In genomic region chr17:12205694-12206075, GRCm38 (mm10) we compare ENCODE assay signal across 9 mouse cellular contexts.
DNase-seq lines count a peak whose midpoint lies in the region; ATAC-seq and TF ChIP-seq lines count a peak whose summit lies in the region.
"Had no signal": no experiment of that assay in that cellular context is flagged by ENCODE, and none has a peak within 500 bp of the region (broad histone marks: within the 10 kb centered on the region; RNA-seq: fewer than 3 reads in every experiment).

No protein-coding gene starts in this region.

- 14% methylated on average over 4 of the region's 4 CpGs for WGBS in heart, embryonic 16.5 days
- 35% methylated on average over 4 of the region's 4 CpGs for WGBS in hindbrain, embryonic 14.5 days
- 10% methylated on average over 4 of the region's 4 CpGs for WGBS in spleen, adult 2 months

- intact Hi-C loops in gastrocnemius, postnatal 14 days (cut with DNase I; ENCODE audit: low total_unique reads), result loop anchor here (10.0 kb wide), 1 partner anchor 101 kb away; no protein-coding TSS in a partner anchor

- DNase-seq in heart, postnatal 4 days, result no peak
- DNase-seq in G1E (ENCODE audit: low spot score), result peak; percentile 60
- no peak for DNase-seq in hindbrain, embryonic 14.5 days (ENCODE audit: low spot score)
- DNase-seq in spleen, adult 2 months (ENCODE audit: low read depth in 1 of 2, low spot score in 2 of 2), result no peak
- no peak for DNase-seq in right cerebral cortex, postnatal 25 days
- DNase-seq in gastrocnemius, postnatal 14 days, result no peak
- DNase-seq in left cerebral cortex, adult 18-20 months (ENCODE audit: low spot score in 2 of 2), result no peak

- H3K9me3 ChIP-seq in heart, embryonic 16.5 days (replicated peaks; ENCODE audit: control insufficient read depth, low read length), result no peaks in the 10 kb centered on the region
- H3K9me3 ChIP-seq in G1E (replicated peaks), result no peaks in the 10 kb centered on the region
- H3K9me3 ChIP-seq in hindbrain, embryonic 14.5 days (ENCODE audit: control insufficient read depth, low read length), result no peaks in the 10 kb centered on the region
- H3K9me3 ChIP-seq: megakaryocyte, embryonic 14.5 days had no signal

- no peak overlapping the region; the same call in 1 of the 2 replicates for H3K4me2 ChIP-seq in heart, embryonic 16.5 days (ENCODE audit: low read depth, low read length)
- no peak overlapping the region for H3K4me2 ChIP-seq in hindbrain, embryonic 14.5 days (replicated peaks)

- no peaks in the 10 kb centered on the region for H3K36me3 ChIP-seq in heart, embryonic 16.5 days (ENCODE audit: control insufficient read depth, insufficient read depth)
- H3K36me3 ChIP-seq in G1E (replicated peaks), result peaks cover 48% of the 10 kb centered on the region
- H3K36me3 ChIP-seq in hindbrain, embryonic 14.5 days (replicated peaks; ENCODE audit: control insufficient read depth, insufficient read depth), result no peaks in the 10 kb centered on the region
- no peaks in the 10 kb centered on the region for H3K36me3 ChIP-seq in spleen, adult 2 months (ENCODE audit: control insufficient read depth, insufficient read depth, low read length)

- TF ChIP-seq CTCF in G1E (IDR thresholded peaks at IDR 0.05; ENCODE audit: low read depth, low read length), result no peak
- TF ChIP-seq CTCF in spleen, adult 2 months (IDR thresholded peaks at IDR 0.05; ENCODE audit: extremely low read depth, insufficient read depth, insufficient read length, insufficient replicate concordance), result no peak

- ATAC-seq in heart, embryonic 16.5 days (replicated peaks; ENCODE audit: extremely low read depth, insufficient read depth, low FRiP score), result peak; percentile 61
- ATAC-seq in G1E (ENCODE audit: extremely low read depth, insufficient number of reproducible peaks, low FRiP score, poor library complexity, severe bottlenecking), result peak; percentile 51
- ATAC-seq in hindbrain, embryonic 14.5 days (ENCODE audit: low FRiP score), result no peak

- H3K4me1 ChIP-seq in heart, embryonic 16.5 days (ENCODE audit: control insufficient read depth, insufficient read depth, low read length), result peaks cover 25% of the 10 kb centered on the region
- H3K4me1 ChIP-seq in G1E (ENCODE audit: insufficient read depth, low read depth, low read length), result peaks cover 99% of the 10 kb centered on the region
- H3K4me1 ChIP-seq in hindbrain, embryonic 14.5 days (replicated peaks; ENCODE audit: control insufficient read depth, insufficient read depth, low read length), result peaks cover 32% of the 10 kb centered on the region
- peaks cover 8% of the 10 kb centered on the region; the same call in 1 of the 2 replicates for H3K4me1 ChIP-seq in spleen, adult 2 months (ENCODE audit: control insufficient read depth, insufficient read depth, insufficient read length)

- no peaks in the 10 kb centered on the region for H3K27me3 ChIP-seq in heart, embryonic 16.5 days (ENCODE audit: control insufficient read depth, insufficient read depth, low read length)
- H3K27me3 ChIP-seq in G1E (ENCODE audit: insufficient read depth, low read length), result no peaks in the 10 kb centered on the region
- H3K27me3 ChIP-seq in hindbrain, embryonic 14.5 days (ENCODE audit: control insufficient read depth, insufficient read depth, low read length), result no peaks in the 10 kb centered on the region
- H3K27me3 ChIP-seq in spleen, adult 2 months (ENCODE audit: control insufficient read depth, insufficient read depth, low read length), result no peaks in the 10 kb centered on the region

- TF ChIP-seq POLR2A in spleen, adult 2 months (IDR thresholded peaks at IDR 0.05; ENCODE audit: low read depth, low read length), result no peak

- H3K9ac ChIP-seq in heart, embryonic 16.5 days (ENCODE audit: low read length), result no peak overlapping the region
- no peak overlapping the region for H3K9ac ChIP-seq in hindbrain, embryonic 14.5 days

- H3K4me3 ChIP-seq in heart, embryonic 16.5 days (ENCODE audit: low read length), result no peak overlapping the region
- peak overlapping the region; percentile 66; the same call in 1 of the 2 replicates for H3K4me3 ChIP-seq in G1E (ENCODE audit: low read depth, low read length)
- no peak overlapping the region for H3K4me3 ChIP-seq in hindbrain, embryonic 14.5 days (replicated peaks; ENCODE audit: low read length)
- no peak overlapping the region for H3K4me3 ChIP-seq in spleen, adult 2 months (ENCODE audit: extremely low read depth, insufficient read depth, insufficient read length)

- H3K27ac ChIP-seq in heart, embryonic 16.5 days (ENCODE audit: low read length), result peak overlapping the region; percentile 62
- H3K27ac ChIP-seq in hindbrain, embryonic 14.5 days, result 0 out of 2 replicates have a peak overlapping the region, but pooled peaks have one; percentile 22
- peak overlapping the region; percentile 63 for H3K27ac ChIP-seq in spleen, adult 2 months (ENCODE audit: insufficient read depth, low read length)
